Mouse (Mus musculus) thymus, postnatal 4 days (tissue): Measurements from ENCODE around the gene Rab25.

Experiments used
- DNase-seq: peaks from one replicate; pipeline ENCODE4 v3.0.0; 2021

The Rab25 gene

DNA sequence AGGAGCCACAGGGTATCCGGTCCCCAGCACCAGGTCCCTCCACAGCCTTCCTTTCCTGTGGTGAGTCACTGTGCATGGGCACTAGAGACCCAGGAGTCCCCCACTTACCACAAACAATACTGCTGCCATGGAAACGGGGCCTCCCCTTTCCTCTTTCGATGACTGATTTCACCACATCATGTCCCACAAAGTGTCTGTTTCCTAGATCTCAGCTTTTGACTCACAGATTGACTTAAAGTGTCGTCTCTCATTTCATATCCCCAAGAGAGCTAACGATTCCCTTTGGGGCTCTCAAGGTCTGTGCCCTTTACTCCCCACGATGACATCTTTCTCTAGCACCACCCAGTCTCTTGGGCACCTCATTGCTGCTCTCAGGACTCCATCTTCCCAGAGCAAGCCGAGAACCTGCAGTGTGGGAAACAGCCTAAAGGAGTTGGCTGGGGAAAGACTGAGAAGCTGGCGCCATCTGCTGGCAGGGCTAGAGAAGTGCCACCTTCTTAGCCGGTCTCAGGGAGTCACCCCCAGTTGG lies 26.2 kb downstream of the Rab25 start:
- DNase-seq: peak; percentile 88

DNA sequence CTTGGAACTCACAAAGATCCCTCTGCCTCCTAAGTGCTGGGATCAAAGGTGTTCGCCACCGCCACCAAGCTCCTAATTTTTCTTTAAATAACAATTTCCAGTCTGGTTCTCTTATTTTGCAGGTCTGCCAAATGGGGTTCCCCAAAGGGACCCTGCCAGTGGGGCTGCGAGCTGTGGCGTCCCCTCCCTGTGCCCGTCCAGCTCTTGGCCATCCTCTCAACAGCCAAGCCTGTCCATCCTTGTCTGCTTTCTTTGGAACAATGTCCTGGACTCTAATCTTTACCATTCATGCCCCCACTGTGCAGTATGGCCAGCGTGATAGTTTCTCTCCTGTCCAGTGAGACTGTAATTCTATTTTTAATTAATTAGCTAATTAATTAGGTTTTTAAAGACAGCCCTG lies 26.9 kb downstream of the Rab25 start:
- no peak for DNase-seq

DNA sequence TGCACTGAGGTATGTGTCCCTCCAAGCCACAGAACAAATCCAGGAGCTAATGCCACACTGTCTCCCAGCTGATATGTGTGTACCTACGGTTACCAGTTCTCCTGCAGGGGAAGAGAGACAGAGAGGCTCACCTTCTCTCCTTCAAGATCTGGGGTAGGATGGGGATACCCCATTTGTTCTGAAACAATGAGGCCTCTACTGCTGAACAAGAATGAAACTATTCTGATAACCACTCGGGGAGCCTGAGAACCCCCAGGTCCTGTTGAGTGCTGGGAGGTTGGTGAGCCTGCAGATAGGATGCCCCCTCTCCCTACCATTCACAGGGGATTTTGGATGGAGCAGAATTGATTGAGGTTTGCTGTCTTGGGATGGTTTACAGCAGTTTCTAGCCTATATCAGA lies 28.0 kb downstream of the Rab25 start:
- DNase-seq: no peak

DNA sequence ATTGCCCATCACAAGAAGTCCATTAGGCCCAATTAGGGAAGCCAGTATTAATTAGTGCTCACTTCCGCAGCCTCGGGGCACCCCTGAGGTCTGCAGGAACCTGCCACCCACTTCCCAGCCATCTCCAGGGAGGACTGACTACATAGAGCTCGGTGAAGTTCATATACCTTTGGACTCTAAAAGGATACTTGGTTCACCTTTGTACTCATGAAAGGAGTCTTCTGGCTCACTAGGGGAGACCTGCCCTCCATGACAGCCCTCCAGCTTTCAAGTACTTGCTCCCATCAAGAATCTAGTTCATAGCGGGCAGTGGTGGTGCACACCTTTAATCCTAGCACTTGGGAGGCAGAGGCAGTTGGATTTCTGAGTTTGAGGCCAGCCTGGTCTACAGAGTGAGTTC lies 29.7 kb downstream of the Rab25 start:
- no peak for DNase-seq

DNA sequence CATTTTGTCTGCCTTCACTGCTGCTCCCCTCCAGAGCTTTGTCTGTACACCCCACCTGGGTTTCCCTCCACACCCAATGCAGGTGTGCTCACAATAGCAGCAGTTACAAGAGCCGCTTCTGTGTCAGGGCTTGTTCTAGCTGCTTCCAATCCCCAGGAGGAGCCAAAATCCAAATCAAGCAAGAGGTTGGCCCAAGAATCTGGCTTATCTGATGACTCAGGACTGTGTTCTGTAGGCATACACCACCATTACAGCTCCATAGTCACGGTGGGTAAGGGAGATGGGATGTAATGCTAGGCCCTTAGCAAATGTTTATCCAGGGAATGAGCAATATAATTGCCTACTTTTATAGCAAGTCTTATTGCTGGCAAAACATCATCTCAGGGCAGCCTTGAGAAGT lies 31.7 kb downstream of the Rab25 start:
- no peak for DNase-seq

DNA sequence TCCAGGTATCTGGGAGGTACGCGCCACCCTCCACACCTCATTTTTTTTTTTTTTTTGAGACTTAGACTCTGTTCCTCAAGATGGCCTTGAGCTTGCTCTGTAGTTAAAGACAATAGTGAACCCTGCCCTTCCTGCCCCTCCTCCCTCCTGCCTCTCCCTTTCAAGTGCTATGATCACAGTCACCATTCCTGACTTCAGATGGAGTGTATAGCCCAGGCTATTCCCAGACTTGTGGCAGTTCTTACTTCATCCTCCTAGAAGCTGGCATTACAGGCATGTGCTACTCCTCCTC lies 33.1 kb downstream of the Rab25 start:
- DNase-seq: no peak

DNA sequence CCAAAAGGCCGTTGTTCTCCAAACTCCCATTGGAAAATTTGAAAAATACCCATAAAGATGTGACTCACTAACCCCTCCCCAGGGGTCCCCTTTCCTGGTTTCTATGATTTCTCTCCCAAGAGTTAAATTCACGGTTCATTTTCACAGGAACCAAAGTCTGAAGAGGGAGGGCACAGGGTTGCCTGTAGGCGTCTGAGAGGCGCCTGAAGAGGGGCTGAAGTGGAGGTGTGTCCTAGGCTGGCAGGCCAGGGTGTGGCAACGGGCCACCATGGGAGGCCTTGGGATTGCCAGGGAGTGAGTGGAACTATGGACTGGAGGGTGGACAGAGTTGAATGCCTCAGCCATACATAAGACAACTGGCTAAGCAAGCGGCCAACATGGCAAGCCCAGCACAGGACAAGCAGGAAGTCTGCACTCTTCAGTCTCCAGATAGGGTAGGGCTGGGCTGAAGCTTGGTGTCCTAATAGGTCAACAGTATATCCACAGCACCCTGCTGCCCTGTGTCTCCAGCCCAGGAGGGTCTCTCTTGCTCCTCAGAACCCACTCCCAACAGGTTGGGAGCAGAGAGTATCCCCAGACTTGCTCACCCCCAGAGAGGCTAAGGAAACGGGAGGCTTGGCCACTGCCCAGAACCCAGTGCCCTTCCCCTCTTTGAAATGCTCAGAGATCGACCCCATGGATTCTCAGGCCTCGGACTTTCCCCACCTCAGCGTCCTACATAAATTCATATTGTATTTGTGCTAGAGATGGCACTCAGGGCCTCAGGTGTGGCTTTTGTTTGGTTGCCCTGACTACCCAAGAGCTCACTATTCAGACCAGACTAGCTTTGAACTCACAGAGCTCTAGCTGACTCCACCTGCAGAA lies 33.6 kb downstream of the Rab25 start:
- DNase-seq: no peak

DNA sequence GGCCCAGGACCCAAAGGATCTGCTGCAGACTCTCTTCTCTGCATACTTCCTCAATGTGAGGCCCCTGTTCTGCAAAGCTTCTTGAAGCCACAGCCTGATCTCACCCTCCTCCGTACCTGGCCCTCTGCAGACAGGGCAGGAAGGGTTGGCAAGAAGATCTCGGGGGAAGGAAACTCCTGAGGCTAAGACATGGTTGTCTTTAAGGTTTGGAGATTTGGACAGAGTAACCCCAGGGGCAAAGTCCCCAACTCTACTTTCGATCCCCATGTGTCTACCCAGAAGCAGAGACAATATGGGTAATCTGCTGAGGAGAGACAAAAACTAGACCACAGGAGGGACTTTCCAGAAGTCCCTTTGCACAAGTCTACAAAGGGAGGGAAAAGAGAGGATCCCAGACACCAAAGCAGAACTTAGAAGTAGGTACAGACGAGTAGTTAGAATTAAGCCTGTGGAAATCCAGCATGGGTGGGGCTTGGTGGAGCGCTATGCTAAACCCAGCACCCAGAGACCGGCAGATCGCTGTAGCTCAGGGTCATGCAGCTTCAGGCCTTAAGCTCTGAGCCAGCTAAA lies 34.5 kb downstream of the Rab25 start:
- DNase-seq: peak; percentile 44

DNA sequence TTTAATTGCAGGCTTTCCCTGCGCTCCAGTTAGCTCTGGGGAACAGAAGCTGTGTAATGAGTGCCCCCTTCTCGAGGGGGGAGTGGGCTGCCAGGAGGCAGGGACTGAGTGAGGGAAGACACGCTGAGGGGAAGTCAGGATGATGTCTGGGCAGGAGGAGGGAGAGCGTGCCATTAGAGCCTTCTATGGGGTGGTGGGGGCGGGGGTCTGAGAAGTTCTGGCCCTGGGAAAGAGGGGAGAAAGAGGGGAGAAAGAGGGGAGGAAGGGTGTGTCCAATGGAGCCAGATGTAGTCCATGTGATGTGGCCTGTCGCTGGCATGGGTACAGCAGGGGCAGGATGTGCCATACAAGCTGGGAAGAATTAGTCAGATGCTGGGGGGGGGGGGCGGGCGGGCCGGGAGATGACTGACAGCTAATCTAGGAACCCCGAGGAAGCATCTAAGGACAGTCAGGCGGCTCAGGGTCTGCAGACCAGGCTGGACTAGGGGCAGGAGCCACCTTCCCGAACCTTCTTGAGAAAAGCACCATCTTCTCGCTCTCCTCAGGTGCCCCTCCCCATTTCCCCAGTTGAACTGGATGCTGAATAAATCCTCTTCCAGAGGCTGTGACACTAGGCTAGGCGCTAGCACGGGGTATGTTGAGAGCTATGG lies 35.1 kb downstream of the Rab25 start:
- no peak for DNase-seq

DNA sequence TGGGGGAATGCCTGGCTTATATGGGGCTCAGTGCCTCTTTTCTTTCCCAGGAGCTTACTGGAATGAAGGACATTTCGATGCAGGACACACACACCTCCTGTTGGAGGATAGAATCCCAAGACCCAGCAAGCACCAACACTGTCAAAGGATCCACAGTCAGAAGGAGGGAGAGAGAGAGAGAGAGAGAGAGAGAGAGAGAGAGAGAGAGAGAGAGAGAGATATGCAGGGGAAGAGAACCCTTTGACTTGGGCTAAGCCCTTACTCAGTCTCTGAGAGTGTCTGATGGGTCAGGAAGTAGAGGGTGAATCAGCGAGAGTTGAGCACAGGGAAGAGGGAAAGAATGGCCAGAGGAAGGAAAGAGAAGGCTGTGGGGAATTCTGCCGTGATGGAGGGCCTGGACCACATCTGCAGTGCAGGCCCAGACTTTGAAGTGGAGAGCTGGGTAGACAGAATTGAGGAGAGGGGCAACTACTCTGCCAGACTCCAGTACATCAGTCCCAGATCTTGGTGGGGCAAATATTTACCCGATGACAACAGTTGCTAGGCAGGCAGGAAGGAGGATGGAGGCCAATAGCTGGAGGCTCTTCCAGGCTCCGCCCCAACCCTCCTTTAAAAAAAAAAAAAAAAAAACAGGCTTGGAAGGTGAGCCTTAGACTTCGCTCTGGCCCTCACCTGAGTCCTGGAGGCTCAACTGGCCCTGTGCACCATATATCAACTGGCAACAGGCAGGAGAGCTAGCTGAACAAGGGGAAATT lies 35.8 kb downstream of the Rab25 start:
- no peak for DNase-seq

DNA sequence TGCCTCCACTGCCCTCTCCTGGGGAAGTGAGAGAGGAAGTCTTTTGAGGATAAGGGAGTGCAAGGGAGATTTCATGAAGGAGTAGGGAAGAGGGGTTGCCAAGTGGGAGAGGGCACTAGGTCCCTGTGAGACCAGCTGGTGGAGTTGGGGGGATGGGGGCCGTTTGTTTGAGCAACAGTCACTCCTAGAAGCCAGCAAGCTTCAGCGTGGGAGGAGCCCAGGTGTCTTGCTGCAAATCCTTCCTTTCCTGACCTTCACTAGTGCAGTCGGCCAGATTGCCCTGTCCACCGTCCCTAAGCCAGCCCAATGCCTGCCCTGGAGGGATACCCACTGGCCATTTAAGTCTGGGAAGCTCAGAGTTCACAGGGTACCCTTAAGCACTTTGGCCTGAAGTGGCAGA lies 36.5 kb downstream of the Rab25 start:
- DNase-seq: no peak

DNA sequence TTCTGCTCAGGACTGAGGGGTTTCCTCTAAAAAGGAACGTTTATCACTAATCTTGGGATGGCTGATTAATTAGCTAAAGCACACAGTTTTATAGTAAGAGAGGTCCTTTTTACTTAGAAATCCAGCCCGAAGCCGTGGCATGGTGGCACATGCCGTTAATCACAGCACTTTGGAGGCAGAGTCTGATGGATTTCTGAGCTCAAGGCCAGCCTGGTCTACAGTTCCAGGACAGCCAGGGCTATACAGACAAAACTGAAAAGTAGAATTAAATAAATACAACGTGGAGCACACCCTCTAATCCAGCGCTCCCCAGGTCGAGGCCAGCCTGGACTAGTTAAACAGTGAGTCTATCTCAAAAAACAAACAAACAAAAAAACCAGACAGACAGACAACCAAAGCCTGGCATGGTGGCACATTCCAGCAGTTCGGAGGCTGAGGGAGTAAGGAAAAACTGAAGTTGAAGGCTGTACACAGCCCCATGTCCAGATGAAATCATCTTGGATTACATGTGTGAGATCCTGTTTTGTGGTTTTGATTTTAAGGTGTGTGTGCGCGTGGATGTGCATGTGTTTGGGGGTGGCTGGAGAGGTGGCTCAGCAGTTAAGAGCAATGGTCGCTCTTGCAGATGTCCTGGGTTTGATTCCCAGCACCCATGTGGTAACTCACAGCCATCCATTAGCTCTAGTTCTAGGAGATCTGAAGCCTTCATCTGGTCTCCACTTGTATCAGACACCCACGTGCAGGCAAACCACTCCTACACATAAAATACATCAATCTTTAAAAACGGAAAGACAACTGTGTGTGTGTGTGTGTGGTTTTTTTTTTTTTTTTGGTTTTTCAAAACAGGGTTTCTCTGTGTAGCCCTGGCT lies 37.4 kb downstream of the Rab25 start:
- no peak for DNase-seq

DNA sequence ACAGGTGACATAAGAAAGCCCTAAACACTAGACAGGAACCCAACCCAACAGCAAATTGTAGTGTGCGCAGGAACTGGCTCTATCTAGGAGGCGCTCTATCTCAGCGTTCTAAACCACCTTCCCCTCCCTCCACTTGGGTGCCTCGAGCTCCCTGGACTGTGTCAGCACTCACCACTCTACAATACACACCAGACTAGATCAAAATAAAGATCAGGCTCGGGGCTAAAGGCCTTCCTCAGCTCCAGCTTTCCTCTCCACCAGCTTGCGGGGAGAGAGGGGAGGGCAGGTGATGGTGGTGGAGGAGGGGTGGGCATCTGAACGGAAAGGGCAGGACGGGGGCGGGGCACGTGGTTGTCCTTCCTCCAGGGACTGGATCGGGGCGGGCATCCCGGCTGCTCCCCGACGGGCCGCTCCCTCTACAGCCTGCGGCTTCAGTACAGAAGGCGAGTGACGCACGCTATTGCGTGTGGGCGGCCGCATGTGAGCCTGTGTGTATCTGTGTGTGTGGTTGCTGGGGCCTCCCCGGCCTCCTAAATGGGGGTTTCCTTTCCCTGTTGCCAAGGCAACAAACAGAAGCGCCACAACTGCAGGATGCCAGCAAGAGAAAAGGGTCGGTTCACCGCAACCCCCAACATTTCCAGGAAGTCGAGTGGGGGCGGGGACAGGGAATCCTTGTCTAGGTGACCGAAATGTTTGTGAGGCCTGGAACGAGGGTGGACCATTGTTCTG lies 38.2 kb downstream of the Rab25 start, which contains the start of gene Lmna:
TSS of gene Lmna (minus strand) at position 265 of the 729 bp plus-strand sequence.
- DNase-seq: peak; percentile 92

DNA sequence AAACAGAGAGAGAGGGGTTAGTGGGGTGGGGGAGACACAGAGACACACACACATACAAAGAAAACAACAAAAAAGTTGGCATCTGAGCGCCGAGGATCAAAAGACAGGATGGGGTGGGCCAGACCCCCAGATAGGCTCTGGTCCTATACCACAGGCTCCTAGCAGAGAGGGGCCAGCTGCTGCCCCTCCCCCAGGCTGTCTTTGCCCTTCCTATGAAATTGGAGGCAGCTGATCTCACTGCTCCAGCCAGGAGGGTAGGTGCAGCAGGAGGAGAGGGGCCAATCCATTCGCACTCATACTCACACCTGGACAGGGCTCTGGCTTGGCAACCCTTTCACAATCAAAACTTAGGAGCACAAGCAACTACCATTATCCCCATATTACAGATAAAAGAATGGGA lies 38.9 kb downstream of the Rab25 start:
- DNase-seq: peak; percentile 55

DNA sequence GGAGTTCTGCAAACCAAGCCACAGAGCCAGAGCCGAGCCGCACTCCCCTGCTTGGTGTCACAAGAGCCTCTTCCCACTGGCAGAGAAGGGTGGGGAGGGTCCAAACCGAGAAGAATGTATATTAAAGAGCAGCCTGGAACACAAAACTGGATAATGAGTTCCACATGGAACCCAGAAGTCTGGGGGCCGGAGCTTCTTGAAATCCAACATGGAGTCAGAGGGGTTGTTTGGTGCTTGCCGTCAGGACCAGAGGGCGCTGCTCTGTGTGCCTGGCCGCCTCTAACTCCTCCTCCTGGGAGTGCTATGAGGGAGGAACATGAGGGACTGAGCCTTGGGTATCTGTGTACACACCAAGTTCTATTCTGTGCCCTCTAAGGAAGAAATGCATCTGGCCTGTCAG lies 42.3 kb downstream of the Rab25 start:
- DNase-seq: no peak

DNA sequence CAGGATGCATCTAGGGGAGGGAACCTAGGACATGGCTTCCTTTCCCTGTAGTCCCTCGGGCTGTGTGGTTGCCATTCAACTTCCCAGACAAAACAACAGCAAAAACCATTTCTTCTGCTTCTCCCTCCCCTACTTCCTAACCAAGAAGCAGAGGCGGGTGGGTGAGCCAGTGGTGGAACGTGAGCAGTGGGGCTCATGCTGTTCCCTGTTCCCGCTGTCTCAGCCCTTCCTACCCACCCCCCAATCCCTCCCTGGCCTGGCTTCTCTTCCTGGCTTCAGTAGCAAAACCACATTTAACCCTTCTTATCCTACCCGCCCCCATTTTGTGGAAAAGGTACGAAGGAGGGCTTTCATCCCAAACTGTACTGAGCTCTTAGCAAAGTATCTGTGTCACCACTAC lies 43.0 kb downstream of the Rab25 start:
- DNase-seq: no peak

DNA sequence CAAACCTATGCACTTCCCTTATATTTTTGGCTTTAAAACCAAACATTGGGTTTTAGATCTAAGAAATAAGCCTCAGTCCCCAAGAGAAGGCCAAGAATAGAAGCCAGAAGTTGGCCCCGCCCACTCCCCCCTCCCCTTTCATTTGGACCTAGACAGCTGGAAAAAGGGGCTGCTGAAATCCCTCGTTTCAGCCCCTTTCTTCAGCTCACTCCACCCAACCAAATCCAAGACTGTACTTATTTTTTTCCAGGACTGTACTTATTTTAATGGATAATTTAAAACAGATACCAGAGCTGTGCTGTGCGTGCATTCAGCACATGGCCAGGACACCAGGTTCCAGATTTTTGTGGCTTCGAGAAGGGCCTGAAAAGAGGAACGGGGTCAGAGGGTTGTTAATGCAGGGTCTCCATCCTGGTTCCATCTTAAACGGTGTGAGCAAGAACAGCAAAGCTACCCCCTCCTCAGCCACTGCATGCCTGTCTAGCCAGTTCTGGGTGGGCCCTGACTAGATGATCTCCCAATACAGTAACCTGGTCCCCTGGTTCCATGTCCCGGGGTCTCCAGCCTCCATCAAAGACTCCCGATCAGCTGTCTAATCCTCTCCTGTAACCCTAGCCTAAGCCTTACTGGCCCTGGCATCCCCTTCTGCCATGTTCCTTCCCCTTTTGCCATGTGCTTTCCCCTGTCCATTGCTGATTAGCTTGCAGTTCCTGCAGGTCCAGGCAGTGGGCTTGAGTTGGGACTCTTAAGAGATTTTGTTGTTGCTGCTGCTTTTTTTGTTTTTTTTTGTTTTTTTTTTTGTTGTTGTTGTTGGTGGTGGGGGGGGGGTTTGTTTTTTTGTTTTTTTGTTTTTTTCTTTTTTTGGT lies 44.0 kb downstream of the Rab25 start:
- DNase-seq: no peak

DNA sequence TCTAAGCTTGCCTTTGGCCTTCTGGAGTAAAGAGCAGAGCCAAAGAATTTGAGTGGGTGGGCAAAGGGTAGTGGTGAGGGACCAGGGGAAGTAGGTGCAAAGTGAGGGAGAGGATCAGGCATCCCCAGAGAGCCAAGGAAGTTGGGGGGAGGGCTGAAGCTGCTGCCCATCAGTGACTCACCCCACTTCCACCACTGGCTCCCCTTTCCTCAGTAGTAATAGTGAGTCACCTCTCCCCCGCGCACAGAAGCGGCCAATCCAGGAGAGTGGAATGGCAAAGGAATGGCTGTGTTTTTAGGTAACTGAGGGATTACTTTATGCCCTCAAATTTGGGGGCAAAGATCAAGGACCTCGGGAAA lies 44.6 kb downstream of the Rab25 start:
- no peak for DNase-seq

DNA sequence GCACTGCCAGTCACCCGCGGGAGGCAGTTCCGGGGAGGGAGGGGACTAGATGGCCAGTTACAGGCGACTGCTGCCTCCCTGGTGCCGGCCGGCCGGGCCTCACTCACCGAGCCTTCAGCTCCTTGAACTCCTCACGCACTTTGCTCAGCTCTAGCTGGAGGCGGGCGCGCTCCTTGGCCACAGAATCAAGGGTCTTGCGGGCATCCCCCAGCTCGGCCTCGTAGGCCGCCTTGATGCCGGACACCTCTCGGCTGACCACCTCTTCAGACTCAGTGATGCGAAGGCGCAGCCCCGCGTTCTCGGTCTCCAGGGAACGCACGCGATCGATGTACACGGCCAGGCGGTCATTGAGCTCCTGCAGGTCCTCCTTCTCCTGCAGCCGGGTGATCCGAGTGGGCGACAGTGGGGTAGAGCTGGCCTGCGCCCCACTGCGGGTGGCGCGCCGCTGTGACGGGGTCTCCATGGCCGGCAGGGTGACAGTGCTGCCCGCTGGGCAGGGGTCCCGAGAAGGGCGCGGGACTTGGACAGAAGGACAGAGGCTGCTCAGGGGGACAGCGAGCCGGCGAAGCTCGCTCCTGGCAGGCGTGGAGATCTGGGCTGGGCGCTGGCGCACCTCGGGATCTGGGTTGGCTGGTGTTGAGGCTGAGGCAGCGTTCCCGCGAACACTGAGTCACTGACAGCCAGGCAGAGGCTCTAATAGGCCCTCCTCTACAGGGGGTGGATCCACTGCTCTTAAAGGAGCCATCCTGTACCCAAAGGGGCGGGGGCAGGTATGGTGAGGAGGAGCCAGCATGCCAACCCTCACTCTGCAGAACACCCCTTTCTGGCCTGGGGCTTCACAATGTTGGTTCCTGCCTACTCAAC lies 45.2 kb downstream of the Rab25 start:
- peak; percentile 61 for DNase-seq
